Mouse (Mus musculus): ENCODE results near the gene Grb10.
A peak's percentile ranks its signal among the peaks of the same experiment; 100 is the strongest.

Gene Grb10

GRCm38 (mm10) chr11:12034371-12034770, 4.1 kb downstream of the Grb10 start:
- DNase-seq (ENCODE audit: low spot score in 2 of 2) = no peak

GRCm38 (mm10) chr11:12032831-12033230, 5.7 kb downstream of the Grb10 start:
- no peak for DNase-seq (ENCODE audit: low spot score in 2 of 2)

- DNase-seq (ENCODE audit: low spot score in 2 of 2) = no peak
These were observed 11.8 kb downstream of the Grb10 start for GRCm38 (mm10) chr11:12026638-12027037.

GRCm38 (mm10) chr11:12025756-12026593, 12.5 kb downstream of the Grb10 start:
- DNase-seq (ENCODE audit: low spot score in 2 of 2) = no peak

GRCm38 (mm10) chr11:12025392-12025755, 13.1 kb downstream of the Grb10 start:
- no peak for DNase-seq (ENCODE audit: low spot score in 2 of 2)

GRCm38 (mm10) chr11:12023051-12023450, 15.4 kb downstream of the Grb10 start:
- DNase-seq (ENCODE audit: low spot score in 2 of 2) = no peak

GRCm38 (mm10) chr11:12019651-12020050, 18.8 kb downstream of the Grb10 start:
- DNase-seq (ENCODE audit: low spot score in 2 of 2) = no peak

GRCm38 (mm10) chr11:12018604-12019003, 19.9 kb downstream of the Grb10 start:
- no peak for DNase-seq (ENCODE audit: low spot score in 2 of 2)

GRCm38 (mm10) chr11:12010084-12010483, 28.4 kb downstream of the Grb10 start:
- DNase-seq (ENCODE audit: low spot score in 2 of 2) = no peak

GRCm38 (mm10) chr11:12000293-12000910, 38.1 kb downstream of the Grb10 start:
- no peak for DNase-seq (ENCODE audit: low spot score in 2 of 2)

- no peak for DNase-seq (ENCODE audit: low spot score in 2 of 2)
These were observed 39.6 kb downstream of the Grb10 start for GRCm38 (mm10) chr11:11998881-11999280.

GRCm38 (mm10) chr11:11997045-11997444, 41.4 kb downstream of the Grb10 start:
- no peak for DNase-seq (ENCODE audit: low spot score in 2 of 2)

- no peak for DNase-seq (ENCODE audit: low spot score in 2 of 2)
These were observed 43.1 kb downstream of the Grb10 start for GRCm38 (mm10) chr11:11995371-11995770.

- DNase-seq (ENCODE audit: low spot score in 2 of 2) = no peak
These were observed 44.7 kb downstream of the Grb10 start for GRCm38 (mm10) chr11:11993807-11994206.

GRCm38 (mm10) chr11:11993183-11993582, 45.3 kb downstream of the Grb10 start:
- no peak for DNase-seq (ENCODE audit: low spot score in 2 of 2)

GRCm38 (mm10) chr11:11989850-11990249, 48.6 kb downstream of the Grb10 start:
- DNase-seq (ENCODE audit: low spot score in 2 of 2) = no peak

GRCm38 (mm10) chr11:11987233-11987632, 51.2 kb downstream of the Grb10 start:
- DNase-seq (ENCODE audit: low spot score in 2 of 2) = no peak

GRCm38 (mm10) chr11:11978611-11979197, 59.8 kb downstream of the Grb10 start:
- DNase-seq (ENCODE audit: low spot score in 2 of 2) = no peak

- peak; percentile 9 to 35 for DNase-seq (ENCODE audit: low spot score in 2 of 2)
These were observed 63.8 kb downstream of the Grb10 start for GRCm38 (mm10) chr11:11974591-11975255.

- DNase-seq (ENCODE audit: low spot score in 2 of 2) = peak; percentile 25 to 58
These were observed 65.0 kb downstream of the Grb10 start for GRCm38 (mm10) chr11:11973366-11974014.

- DNase-seq (ENCODE audit: low spot score in 2 of 2) = no peak
These were observed 65.9 kb downstream of the Grb10 start for GRCm38 (mm10) chr11:11972401-11973110.
